Mouse (Mus musculus) mesoderm, embryonic 11.5 days (tissue): ENCODE results near the gene Cma2.
"Not testable (repeated sequence)": the region's sequence is repeated elsewhere in the genome, so short reads cannot be mapped to it uniquely, and the experiment has no call there.

Experiments
- DNase-seq: peaks from one replicate; pipeline ENCODE4 v3.0.0-alpha.2; 2012; ENCODE audit warnings: low read depth, low spot score

Cma2 gene

DNA sequence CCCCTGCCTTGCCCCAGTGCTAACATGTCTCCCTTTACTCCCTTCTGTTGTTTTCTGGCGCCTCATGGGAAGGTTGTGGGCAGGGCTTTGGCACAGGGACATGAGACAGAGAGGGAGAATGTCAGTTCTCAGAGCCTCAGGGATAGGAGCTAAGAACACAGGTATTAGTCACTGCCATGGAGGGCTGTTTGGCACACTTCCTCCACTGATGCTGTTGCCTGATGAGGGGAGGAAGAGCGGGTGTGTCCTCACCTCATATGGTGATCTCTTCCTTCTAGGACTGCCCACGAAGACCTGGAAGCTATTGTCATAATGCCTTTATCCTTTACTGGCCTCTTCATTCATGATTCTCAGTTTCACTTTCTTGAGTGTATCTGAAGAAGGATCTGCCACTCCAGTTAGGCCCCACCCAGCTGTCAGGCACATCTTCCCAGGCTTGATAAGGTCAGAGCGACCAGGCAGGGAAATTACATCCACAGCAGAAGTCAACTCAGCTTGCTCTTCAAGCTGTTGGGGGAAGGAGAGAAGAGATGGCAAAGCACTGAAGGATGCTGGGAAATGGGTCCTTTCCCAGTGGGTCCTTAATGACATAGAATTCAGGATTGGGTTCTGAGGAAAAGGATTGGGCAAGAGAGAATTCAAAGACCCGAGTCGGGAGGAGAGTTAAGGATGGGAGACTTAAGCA is at the start of gene Cma2:
Cma2 (plus strand) TSS at position 635 of the 685 bp plus-strand sequence.
- no peak for DNase-seq

GRCm38 (mm10) chr14:55905518-55905917 is 45.3 kb upstream of the Cma2 start:
- no peak for DNase-seq

DNA sequence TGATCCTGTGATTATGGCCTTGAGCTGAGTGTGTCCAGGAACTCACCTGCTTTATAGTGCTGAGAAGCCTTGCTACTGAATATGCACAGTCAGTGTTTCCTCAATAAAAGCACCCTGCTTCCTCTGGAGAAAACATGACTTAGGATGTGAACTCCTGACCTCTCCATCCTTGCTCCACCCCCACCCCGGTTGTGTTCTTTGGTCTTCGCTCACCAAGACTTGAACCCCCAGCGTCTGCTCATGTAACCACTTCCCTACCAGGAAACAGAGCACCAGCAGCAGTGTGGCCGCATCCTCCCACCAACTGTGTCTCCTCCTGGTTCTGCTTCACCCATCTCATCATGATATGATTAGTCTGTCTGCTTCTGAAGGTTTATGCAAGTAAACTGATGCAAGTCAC is 37.4 kb upstream of the Cma2 start:
- DNase-seq = no peak

GRCm38 (mm10) chr14:55918240-55919082 is 32.3 kb upstream of the Cma2 start:
- peak; percentile 93 for DNase-seq

- peak; percentile 30 for DNase-seq
Observed at GRCm38 (mm10) chr14:55922475-55923232, 28.1 kb upstream of the Cma2 start.

- no peak for DNase-seq
Observed at GRCm38 (mm10) chr14:55926847-55927246, 23.9 kb upstream of the Cma2 start.

DNA sequence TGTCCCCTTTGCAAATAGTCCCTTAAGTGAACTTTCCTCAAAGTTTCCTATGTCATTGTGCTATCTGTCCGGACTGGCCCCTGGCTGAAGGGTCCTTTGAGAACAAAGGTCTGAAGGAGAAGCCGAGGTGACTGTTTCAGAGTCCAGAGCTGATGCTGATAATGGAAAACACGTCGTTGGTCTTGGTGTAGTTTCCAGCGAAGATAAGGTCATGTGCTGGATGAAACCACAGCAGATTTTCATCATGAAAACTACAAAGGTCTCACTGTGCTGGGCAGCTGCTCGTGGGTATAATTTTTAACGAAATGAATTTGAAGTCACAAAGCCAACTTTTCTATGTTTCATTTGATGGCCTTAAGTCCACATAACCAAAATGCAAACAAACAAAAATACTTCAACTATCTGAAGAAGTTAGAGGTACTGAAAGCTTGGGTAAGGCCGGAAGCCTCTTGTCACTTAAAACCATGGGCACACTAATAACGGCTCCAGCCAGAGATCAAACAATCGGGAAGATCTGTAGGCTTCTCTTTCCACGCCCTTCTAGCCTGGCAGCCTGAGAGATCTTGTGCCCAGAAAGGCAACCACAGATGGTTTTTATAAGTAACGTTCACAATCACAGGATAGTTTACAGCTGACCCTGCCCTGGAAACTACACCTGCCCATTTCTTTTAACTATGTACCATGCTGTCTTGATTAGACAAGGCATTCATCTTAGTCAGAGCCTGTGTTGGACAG is 21.4 kb upstream of the Cma2 start:
- peak; percentile 33 for DNase-seq

GRCm38 (mm10) chr14:55933586-55933985 is 17.2 kb upstream of the Cma2 start:
- DNase-seq = peak; percentile 30

DNA sequence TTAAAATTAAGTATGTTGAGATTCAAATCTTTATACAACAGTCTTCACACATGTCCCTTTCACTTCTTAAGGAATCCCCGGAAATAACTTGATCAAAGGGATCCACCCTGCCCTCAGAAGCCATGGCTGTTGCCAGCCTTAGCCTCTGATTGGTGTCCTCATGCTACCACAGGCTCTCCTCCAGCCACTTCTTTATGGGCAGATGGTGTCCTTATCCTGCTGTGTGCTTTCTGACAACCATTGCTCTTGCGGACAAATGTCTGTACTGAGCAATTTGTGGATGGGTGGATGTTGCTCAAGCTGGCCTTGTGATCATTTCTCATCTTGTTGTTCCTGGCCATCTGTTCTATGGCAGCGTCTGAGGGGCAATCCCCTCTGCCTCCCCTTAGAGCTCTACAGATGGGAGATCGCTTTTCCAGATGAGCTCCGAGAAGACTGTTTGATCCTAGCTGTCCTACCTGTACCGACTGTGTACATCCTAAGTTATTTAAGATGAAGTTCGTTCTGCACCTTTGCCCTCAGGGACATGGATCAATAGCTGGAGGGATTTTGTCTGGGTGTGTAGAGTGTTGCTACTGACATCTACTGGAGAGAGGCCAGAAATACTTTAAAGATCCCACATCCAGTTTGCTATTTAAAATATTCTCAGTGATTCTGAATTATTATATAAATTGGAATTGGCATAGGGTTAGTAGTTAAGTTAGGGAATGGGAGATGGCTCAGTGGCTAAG is 10.5 kb upstream of the Cma2 start:
- peak; percentile 45 for DNase-seq

DNA sequence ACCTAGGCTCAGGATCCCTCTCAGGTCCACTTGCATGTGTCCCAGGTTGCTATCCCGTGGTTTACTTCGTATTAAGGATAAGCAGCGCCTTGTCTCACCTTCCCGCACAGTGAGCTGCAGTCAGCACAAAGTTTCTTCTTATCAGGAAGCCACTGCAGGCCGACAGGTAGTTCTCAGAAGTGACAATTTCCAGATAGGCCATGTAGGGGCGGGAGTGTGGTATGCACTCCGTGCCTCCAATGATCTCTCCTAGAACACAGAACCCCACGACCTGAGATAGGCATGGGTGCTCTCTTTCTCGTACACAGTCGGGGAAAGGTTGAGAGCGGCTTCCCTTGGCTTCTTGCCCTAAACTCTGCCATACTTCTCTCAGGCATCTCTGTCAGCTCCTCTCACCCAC is 7.2 kb upstream of the Cma2 start:
- DNase-seq = no peak

DNA sequence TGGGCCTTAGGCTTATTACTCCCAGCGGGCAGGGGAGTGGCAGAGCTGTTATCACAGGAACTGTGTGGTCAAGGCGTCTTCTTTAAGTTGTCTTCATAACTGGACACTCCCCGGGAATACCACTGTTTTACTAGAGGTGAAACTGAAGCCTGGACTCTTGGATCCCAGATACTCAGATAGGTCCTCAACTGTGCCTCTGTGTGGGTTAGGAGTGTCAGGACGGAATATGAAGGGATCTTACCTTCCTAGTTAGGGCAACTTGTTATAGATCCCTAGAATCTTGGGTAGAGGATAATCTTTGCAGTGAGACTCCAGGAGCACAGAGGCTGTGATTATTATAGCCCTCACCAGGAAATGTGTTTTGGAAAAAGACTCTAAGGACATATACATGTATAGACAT is 6.2 kb upstream of the Cma2 start, which contains the start of gene Cma1:
Cma1 (minus strand) TSS at position 101 of the 400 bp plus-strand sequence.
- no peak for DNase-seq

DNA sequence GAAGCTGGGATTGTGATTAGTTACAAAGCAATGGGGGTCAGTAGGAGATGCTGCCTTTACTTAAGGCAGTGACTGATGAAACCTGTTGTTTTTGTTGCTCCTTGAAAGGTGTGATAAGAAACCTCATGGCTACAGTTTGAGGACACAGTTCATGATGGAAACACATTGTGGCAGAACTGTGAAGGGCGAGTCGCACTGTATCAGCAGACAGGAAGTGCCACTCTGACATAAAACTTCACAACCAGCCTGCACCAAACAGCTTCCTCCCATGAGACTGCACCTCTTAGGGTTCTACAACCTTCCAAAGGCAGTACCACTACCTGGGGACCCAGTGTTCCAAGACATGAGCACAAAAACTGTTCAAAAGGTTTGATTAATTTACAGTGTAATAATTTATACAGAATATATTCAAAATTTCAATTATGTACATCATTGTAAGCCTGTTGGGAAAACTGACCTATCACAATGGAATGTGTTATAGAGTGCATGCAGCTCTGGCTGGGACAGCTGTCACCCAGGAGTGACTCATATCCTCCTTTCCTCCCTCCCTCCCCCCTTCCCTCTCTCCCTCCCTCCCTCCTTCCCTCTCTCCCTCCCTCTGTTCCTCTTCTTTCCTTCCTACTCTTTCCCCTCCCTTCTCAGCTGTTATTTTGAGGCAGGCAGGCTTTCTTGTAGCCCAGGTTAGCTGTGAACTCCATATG is 4.4 kb upstream of the Cma2 start:
- DNase-seq = no peak

GRCm38 (mm10) chr14:55963263-55963662 is 12.5 kb downstream of the Cma2 start:
- DNase-seq = peak; percentile 30

- not testable (repeated sequence) for DNase-seq
Observed at GRCm38 (mm10) chr14:55963900-55964299, 13.1 kb downstream of the Cma2 start.

DNA sequence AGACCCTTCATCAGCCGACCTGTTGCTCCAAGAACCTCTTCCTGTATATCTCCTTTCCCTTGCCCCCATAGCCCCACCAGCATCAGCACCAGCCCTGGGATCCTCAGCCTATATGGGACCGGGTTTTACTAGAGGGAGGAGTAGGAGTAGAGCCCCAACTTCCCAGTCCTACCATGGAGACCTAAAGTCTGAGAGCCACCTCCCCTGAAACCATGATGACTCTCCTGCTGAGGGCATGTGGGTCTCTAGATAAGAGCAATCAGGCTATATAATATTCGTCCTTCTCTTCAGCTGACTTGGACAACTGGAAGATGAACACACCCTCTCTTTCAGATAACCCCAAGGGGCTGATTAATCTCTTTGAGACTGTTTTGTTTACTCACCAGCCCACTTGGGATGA is 36.7 kb downstream of the Cma2 start:
- DNase-seq = not testable (repeated sequence)

DNA sequence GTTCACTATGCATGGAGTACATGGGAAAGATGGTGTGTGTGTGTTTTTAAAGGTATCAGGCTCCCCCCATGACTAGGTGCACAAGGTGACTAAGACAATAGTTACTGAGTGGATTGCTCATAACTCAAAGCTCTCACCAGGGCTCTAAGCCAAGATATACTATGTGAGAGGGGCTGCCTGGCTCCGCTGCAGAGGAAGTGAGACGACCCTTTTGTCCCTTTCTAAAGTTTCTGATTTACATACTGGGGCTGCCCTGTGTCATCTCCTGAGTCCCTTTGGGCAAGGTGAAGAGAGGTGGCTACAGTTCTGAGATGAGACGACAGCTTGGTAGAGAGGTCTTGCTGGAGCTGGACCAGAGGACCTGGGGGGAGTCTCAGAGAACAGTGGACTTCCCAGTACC is 62.4 kb downstream of the Cma2 start:
- no peak for DNase-seq

- no peak for DNase-seq
Observed at GRCm38 (mm10) chr14:56013924-56014323, 63.1 kb downstream of the Cma2 start.

DNA sequence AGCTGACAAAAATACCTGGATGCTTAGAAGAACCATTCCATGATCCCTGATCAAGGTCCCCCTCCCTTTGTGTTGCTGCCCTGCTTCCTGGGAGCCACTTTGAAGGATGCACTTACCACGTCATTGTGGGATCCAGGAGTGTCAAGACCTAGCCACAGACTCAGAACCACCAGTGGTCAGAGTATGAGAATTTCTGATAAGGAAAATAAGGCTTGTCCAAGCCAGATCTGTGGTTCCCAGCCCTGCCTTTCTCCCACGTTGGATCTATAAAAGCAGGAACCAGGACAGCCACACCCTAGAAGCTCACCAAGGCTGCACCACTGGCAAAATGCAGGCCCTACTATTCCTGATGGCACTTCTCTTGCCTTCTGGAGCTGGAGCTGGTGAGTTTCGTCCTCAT is 66.9 kb downstream of the Cma2 start, which contains the start of gene Mcpt1:
Mcpt1 (plus strand) TSS at position 301 of the 400 bp plus-strand sequence.
- not testable (repeated sequence) for DNase-seq

DNA sequence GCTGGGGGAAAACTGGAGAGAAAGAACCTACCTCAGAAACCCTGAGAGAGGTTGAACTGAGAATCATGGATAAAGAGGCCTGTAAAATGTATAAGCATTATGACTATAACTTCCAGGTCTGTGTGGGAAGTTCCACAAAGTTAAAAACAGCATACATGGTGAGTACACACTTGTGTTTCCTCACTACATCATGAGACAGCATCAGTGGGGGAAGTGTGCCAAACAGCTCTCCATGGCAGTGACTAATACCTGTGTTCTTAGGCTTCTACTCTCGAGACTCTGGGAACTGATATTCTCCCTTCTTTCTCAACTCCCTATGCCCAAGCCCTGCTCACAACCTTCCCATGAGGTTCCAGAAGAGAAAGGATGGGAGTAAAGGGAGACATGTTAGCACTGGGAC is 68.7 kb downstream of the Cma2 start:
- DNase-seq = no peak

- not testable (repeated sequence) for DNase-seq
Observed at GRCm38 (mm10) chr14:56021305-56021704, 70.5 kb downstream of the Cma2 start.
